Mouse (Mus musculus): Measurements from ENCODE around the gene Ptk6. TPM values are rescaled to one million over a fixed set of nuclear protein-coding genes. Genes with fewer than 3 reads are reported as not detected.
"Not testable (repeated sequence)": the region's sequence is repeated elsewhere in the genome, so short reads cannot be mapped to it uniquely, and the experiment has no call there.

Ptk6 gene
- total RNA-seq, 2 experiments from 2014 or later = not detected

GRCm38 (mm10) chr2:181219538-181220216, 17.1 kb upstream of the Ptk6 start, which contains the start of gene Fndc11:
Gene Fndc11, plus strand, starts transcription at chr2:181220013.
- intact Hi-C loops (cut with DNase I) = loop anchor here (2.0 kb wide), 1 partner anchor 33 kb away; the partner anchor contains the start of gene Ppdpf
- DNase-seq = peak; percentile 85 to 86

GRCm38 (mm10) chr2:181218881-181219485, 16.4 kb upstream of the Ptk6 start:
- intact Hi-C loops (cut with DNase I) = no loop called here
- DNase-seq = no peak

- intact Hi-C loops (cut with DNase I) = no loop called here
- no peak for DNase-seq
Measured at GRCm38 (mm10) chr2:181216037-181216436, 13.4 kb upstream of the Ptk6 start.

GRCm38 (mm10) chr2:181213021-181213445, 10.4 kb upstream of the Ptk6 start, which contains the start of gene Srms:
Gene Srms, minus strand, starts transcription at chr2:181213185.
- peak; percentile 29 to 36 for DNase-seq
- intact Hi-C loops (cut with DNase I) = no loop called here

GRCm38 (mm10) chr2:181212389-181213020, 9.9 kb upstream of the Ptk6 start:
- DNase-seq = peak in 1 of 2 experiments; percentile 29
- intact Hi-C loops (cut with DNase I) = no loop called here

GRCm38 (mm10) chr2:181206118-181206517, 3.5 kb upstream of the Ptk6 start:
- no peak for DNase-seq
- intact Hi-C loops (cut with DNase I) = no loop called here

GRCm38 (mm10) chr2:181205678-181206077, 3.1 kb upstream of the Ptk6 start:
- intact Hi-C loops (cut with DNase I) = no loop called here
- no peak for DNase-seq

GRCm38 (mm10) chr2:181202886-181203285, 297 bp upstream of the Ptk6 start:
- DNase-seq = no peak
- intact Hi-C loops (cut with DNase I) = no loop called here

GRCm38 (mm10) chr2:181201606-181202005, 983 bp downstream of the Ptk6 start:
- DNase-seq = no peak

GRCm38 (mm10) chr2:181196628-181197300, 5.8 kb downstream of the Ptk6 start:
- DNase-seq = no peak
- intact Hi-C loops (cut with DNase I) = no loop called here

More at GRCm38 (mm10) chr2:181201606-181202005, 983 bp downstream of the Ptk6 start:
- intact Hi-C loops (cut with DNase I) = no loop called here

GRCm38 (mm10) chr2:181193044-181193443, 9.5 kb downstream of the Ptk6 start:
- intact Hi-C loops (cut with DNase I) = no loop called here
- DNase-seq = no peak

- intact Hi-C loops (cut with DNase I) = no loop called here
- no peak for DNase-seq
Measured at GRCm38 (mm10) chr2:181191936-181192335, 10.7 kb downstream of the Ptk6 start.

- intact Hi-C loops (cut with DNase I); DNase-seq: not testable (repeated sequence)
Measured at GRCm38 (mm10) chr2:181191385-181191784, 11.2 kb downstream of the Ptk6 start.

GRCm38 (mm10) chr2:181189321-181189720, 13.3 kb downstream of the Ptk6 start:
- no peak for DNase-seq

GRCm38 (mm10) chr2:181188681-181189080, 13.9 kb downstream of the Ptk6 start:
- intact Hi-C loops (cut with DNase I) = loop anchor here (5.0 kb wide), 2 partner anchors 54 to 309 kb away; partner anchors contain the start of genes Helz2 and Tpd52l2
- DNase-seq = peak; percentile 15 to 29

More at GRCm38 (mm10) chr2:181189321-181189720, 13.3 kb downstream of the Ptk6 start:
- intact Hi-C loops (cut with DNase I) = loop anchor here (5.0 kb wide), 2 partner anchors 53 to 308 kb away; partner anchors contain the start of genes Helz2 and Tpd52l2

GRCm38 (mm10) chr2:181187121-181188000, 15.2 kb downstream of the Ptk6 start, which contains the start of gene Ppdpf:
Gene Ppdpf, plus strand, starts transcription at chr2:181187247.
- peak; percentile 93 to 94 for DNase-seq
- intact Hi-C loops (cut with DNase I) = loop anchor here (1.0 to 5.0 kb wide), 4 partner anchors 33 to 310 kb away; partner anchors contain the start of genes Fndc11, Helz2 and Tpd52l2

- intact Hi-C loops (cut with DNase I) = loop anchor here (1.0 to 5.0 kb wide), 5 partner anchors 34 to 311 kb away; partner anchors contain the start of genes Fndc11, Helz2 and Tpd52l2
- DNase-seq = peak; percentile 92
Measured at GRCm38 (mm10) chr2:181186635-181187034, 16.0 kb downstream of the Ptk6 start.

GRCm38 (mm10) chr2:181180898-181181297, 21.7 kb downstream of the Ptk6 start:
- intact Hi-C loops (cut with DNase I) = no loop called here

GRCm38 (mm10) chr2:181178471-181178870, 24.1 kb downstream of the Ptk6 start:
- intact Hi-C loops (cut with DNase I) = no loop called here

More at GRCm38 (mm10) chr2:181180898-181181297, 21.7 kb downstream of the Ptk6 start:
- DNase-seq = peak; percentile 10 to 12

More at GRCm38 (mm10) chr2:181178471-181178870, 24.1 kb downstream of the Ptk6 start:
- DNase-seq = no peak

Measured in heart, postnatal 10 days (tissue).